Comparison of ENCODE assay signal across 8 mouse cellular contexts in the genomic region with DNA sequence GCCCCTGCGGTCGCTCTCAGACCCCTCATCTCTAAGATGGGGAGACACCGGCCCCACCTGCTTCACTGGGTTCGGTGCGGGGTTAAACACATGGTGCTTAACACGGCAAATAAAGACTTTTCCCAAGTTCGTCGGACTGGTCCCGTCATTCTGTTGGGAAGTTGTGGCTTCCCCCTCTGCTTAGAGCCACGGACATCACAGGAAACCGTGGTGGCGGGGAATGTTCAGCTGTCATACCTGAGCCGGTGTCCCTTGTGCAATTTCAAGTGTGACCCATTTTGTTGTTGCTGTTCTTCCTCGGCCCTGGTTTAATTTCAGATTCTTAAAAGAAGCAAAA. TPM values are rescaled to one million over a fixed set of nuclear protein-coding genes. Genes with fewer than 3 reads are reported as not detected.
A peak's percentile ranks its signal among the peaks of the same experiment; 100 is the strongest.
DNase-seq lines count a peak whose midpoint lies in the region; ATAC-seq and TF ChIP-seq lines count a peak whose summit lies in the region.

No protein-coding gene starts in this region.

- H3K36me3 ChIP-seq in spleen, adult 2 months (ENCODE audit: control insufficient read depth, insufficient read depth, low read length): peaks cover 2% of the 10 kb centered on the region; the same call in 1 of the 2 replicates
- H3K36me3 ChIP-seq in intestine, embryonic 16.5 days (ENCODE audit: control insufficient read depth, insufficient read depth, low read length): peaks cover 3% of the 10 kb centered on the region; the same call in 1 of the 2 replicates
- peaks cover 18% of the 10 kb centered on the region for H3K36me3 ChIP-seq in neural tube, embryonic 12.5 days

- H3K4me3 ChIP-seq in spleen, adult 2 months (ENCODE audit: extremely low read depth, insufficient read depth, insufficient read length): peak overlapping the region; percentile 87
- H3K4me3 ChIP-seq in intestine, embryonic 16.5 days (ENCODE audit: low read length): peak overlapping the region; percentile 95
- H3K4me3 ChIP-seq in neural tube, embryonic 12.5 days: peak overlapping the region; percentile 91

- H3K4me2 ChIP-seq in intestine, embryonic 16.5 days (ENCODE audit: low read depth, low read length): peak overlapping the region; percentile 73
- H3K4me2 ChIP-seq in neural tube, embryonic 12.5 days (replicated peaks): peak overlapping the region; percentile 86

- no peak for TF ChIP-seq POLR2A in spleen, adult 2 months (IDR thresholded peaks at IDR 0.05; ENCODE audit: low read depth, low read length)

- no peak for TF ChIP-seq CTCF in spleen, adult 2 months (IDR thresholded peaks at IDR 0.05; ENCODE audit: extremely low read depth, insufficient read depth, insufficient read length, insufficient replicate concordance)

- peak overlapping the region; percentile 95 for H3K9ac ChIP-seq in intestine, embryonic 16.5 days (ENCODE audit: low read depth, low read length)
- H3K9ac ChIP-seq in neural tube, embryonic 12.5 days: peak overlapping the region; percentile 95

- H3K4me1 ChIP-seq in spleen, adult 2 months (ENCODE audit: control insufficient read depth, insufficient read depth, insufficient read length): peaks cover 5% of the 10 kb centered on the region; the same call in 1 of the 2 replicates
- peaks cover 12% of the 10 kb centered on the region for H3K4me1 ChIP-seq in intestine, embryonic 16.5 days (ENCODE audit: control insufficient read depth, insufficient read depth, low read length)
- peaks cover 10% of the 10 kb centered on the region for H3K4me1 ChIP-seq in neural tube, embryonic 12.5 days

- WGBS in spleen, adult 2 months: 0% methylated on average over 14 of the region's 14 CpGs
- WGBS in intestine, embryonic 16.5 days: under 1% methylated on average over 14 of the region's 14 CpGs
- WGBS in neural tube, embryonic 12.5 days: under 1% methylated on average over 14 of the region's 14 CpGs

- ATAC-seq in intestine, embryonic 16.5 days: no peak; the same call in 1 of the 2 replicates
- no peak for ATAC-seq in neural tube, embryonic 12.5 days (ENCODE audit: low FRiP score, low read depth)

- peak overlapping the region; percentile 69; the same call in 1 of the 2 replicates for H3K27ac ChIP-seq in spleen, adult 2 months (ENCODE audit: insufficient read depth, low read length)
- H3K27ac ChIP-seq in intestine, embryonic 16.5 days (ENCODE audit: low read length): peak overlapping the region; percentile 84
- 0 out of 2 replicates have a peak overlapping the region, but pooled peaks have one; percentile 59 for H3K27ac ChIP-seq in neural tube, embryonic 12.5 days

- no peaks in the 10 kb centered on the region for H3K9me3 ChIP-seq in intestine, embryonic 16.5 days (ENCODE audit: control insufficient read depth, low read length)
- H3K9me3 ChIP-seq in neural tube, embryonic 12.5 days: no peaks in the 10 kb centered on the region

- DNase-seq in adrenal gland, postnatal 14 days: peak; percentile 15
- no peak for DNase-seq in adrenal gland, adult 18-20 months (ENCODE audit: low spot score in 2 of 2)
- peak in 1 of 2 experiments; percentile 9 for DNase-seq in spleen, adult 2 months (ENCODE audit: low read depth in 1 of 2, low spot score in 2 of 2)
- no peak for DNase-seq in spleen, postnatal 4 days (ENCODE audit: low spot score in 2 of 2)
- no peak for DNase-seq in right cerebral cortex, postnatal 36 days (ENCODE audit: low spot score in 2 of 2)
- DNase-seq in layer of hippocampus, postnatal 25 days (ENCODE audit: extremely low spot score in 1 of 2, low spot score in 1 of 2): no peak

- H3K27me3 ChIP-seq in spleen, adult 2 months (ENCODE audit: control insufficient read depth, insufficient read depth, low read length): no peaks in the 10 kb centered on the region
- H3K27me3 ChIP-seq in intestine, embryonic 16.5 days (replicated peaks; ENCODE audit: control insufficient read depth, insufficient read depth, low read length): no peaks in the 10 kb centered on the region
- no peaks in the 10 kb centered on the region for H3K27me3 ChIP-seq in neural tube, embryonic 12.5 days (replicated peaks)

RNA-seq across cellular contexts. Expression of a gene that starts 0.5 kb away (rescaled TPM):
- 69.3 and 71.8 TPM in 2 replicates for total RNA-seq in adrenal gland, postnatal 14 days (2021)
- total RNA-seq in adrenal gland, adult 18-20 months (2021): 10 to 100 TPM; 85.0 to 87.1 TPM
- polyA plus RNA-seq in spleen, adult 2 months (2012; rRNA removed): 24.4 and 25.5 TPM in 2 replicates
- 89.2 and 90.9 TPM in 2 replicates for polyA plus RNA-seq in intestine, embryonic 16.5 days (2015; fragmentation: Nextera tagmentation; extraction: Ambion mirVana)
- 105 and 106 TPM in 2 replicates for polyA plus RNA-seq in neural tube, embryonic 12.5 days (2016; fragmentation: Nextera tagmentation; extraction: Ambion mirVana)
- 10 to 100 TPM; 75.8 to 79.9 TPM for total RNA-seq in layer of hippocampus, postnatal 25 days (2021)
